Mouse (Mus musculus): ENCODE results near the gene Myl7. TPM values are rescaled to one million over a fixed set of nuclear protein-coding genes. Genes with fewer than 3 reads are reported as not detected.

Gene Myl7
- polyA plus RNA-seq, 1 experiment from 2014 or later = 1.4 TPM

DNA sequence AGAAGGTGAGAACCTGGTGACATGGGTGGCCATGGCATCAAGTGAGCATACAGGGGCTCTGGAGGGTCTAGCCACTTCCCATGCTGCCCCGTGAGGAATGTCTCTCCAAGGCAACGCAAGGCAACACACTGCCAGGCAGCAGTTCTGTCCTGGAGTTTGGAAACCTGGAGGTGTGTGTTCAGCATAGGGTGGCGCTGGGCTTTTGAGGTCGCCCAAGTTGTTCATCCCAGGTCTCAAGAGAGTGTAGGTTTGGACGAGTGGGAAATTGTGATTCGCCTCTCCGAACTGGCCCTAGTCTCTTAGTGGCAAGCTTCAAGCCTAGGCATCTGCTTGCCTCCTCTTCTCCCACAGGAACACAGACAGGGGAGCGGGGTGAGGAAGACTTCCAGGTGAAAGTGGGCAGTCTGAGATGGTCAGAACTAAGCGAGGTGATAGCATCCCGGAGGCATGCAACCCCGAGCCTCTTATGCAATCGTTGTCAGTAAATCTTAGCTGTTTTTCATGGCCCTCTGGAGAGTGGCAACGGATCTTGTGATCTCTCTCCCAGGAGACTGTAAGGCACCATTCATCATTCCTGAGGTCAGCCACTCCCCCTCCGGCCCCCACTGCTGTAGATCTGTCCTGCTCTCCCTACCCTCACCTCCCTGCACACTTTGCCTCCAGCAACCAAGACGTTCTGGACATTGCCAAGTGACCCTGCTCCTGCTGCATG lies 36.0 kb downstream of the Myl7 start:
- Histone ChIP-seq H3K4me2 (replicated peaks) (peak overlapping the region; percentile 84), H3K36me3 (peaks cover 13% of the 10 kb centered on the region), H3K4me1 (peaks cover 35% of the 10 kb centered on the region), H3K27me3 (no peaks in the 10 kb centered on the region), H3K27ac (replicated peaks) (no peak overlapping the region), H3K4me3 (replicated peaks) (peak overlapping the region; percentile 53), H3K9ac (no peak overlapping the region; the same call in 1 of the 2 replicates), H3K9me3 (replicated peaks) (no peaks in the 10 kb centered on the region)
- ATAC-seq (ENCODE audit: insufficient number of reproducible peaks, low FRiP score, low TSS enrichment, low read depth) = no peak
- WGBS = 20% methylated on average over 15 of the region's 15 CpGs

DNA sequence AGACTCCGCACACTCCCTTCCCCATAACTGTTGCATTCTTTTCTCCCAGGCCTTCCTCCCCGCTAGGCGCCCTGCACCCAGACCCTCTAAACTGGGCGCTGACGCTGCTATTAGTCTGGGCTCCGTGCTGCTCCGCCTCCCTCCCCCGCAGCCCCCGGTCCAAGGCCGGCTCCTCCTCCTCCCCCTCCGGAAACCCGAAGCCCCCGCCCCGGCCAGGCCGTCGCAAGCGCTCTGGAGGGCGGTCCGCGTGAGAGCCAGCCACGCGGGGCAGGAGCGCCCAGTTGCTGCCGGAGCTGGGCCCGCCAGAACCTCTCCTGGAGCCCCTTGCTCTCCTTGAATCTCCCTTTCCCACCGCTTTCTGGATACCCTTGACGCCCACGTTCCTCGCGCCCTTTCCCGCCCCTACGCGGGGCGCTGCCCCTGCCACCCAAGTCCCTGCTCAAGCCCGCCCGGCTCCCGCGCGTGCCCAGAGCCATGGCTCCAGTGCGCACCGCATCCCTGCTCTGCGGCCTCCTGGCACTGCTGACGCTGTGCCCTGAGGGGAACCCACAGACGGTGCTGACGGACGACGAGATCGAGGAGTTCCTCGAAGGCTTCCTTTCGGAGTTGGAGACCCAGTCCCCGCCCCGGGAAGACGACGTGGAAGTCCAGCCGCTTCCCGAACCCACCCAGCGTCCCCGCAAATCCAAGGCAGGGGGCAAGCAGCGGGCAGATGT lies 36.7 kb downstream of the Myl7 start, which contains the start of gene Aebp1:
Gene Aebp1, plus strand, starts transcription at position 270 of the 716 bp plus-strand sequence.
- Histone ChIP-seq H3K4me2 (replicated peaks) (peak within 1 kb of the TSS; percentile 84), H3K27me3 (no peaks in the 10 kb centered on the region), H3K9ac (peak within 1 kb of the TSS; percentile 44), H3K27ac (replicated peaks) (no peak within 1 kb of the TSS; the same call in 1 of the 2 replicates), H3K4me3 (replicated peaks) (peak within 1 kb of the TSS; percentile 53), H3K4me1 (peaks cover 33% of the 10 kb centered on the region), H3K36me3 (peaks cover 9% of the 10 kb centered on the region; the same call in 1 of the 2 replicates), H3K9me3 (replicated peaks) (no peaks in the 10 kb centered on the region)
- ATAC-seq (ENCODE audit: insufficient number of reproducible peaks, low FRiP score, low TSS enrichment, low read depth) = peak; percentile 80
- WGBS = 2% methylated on average over 59 of the region's 59 CpGs

DNA sequence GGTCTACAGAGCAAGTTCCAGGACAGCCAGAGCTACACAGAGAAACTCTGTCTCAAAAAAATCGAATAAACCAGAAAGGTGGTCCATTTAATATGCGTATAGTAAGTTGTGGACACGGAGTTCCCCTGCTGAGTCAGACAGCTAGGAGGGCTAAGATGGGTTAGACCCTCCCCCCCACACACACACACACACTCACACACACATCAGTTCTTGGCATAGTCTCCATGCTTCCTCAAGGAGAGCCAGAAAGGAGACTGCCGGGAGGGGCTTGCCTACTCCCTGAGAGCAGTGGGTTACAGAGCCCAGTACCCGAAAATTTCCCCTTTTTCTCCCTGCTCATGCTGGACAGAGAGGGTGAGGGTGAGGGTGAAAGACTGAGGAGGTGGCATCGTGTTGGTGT lies 37.9 kb downstream of the Myl7 start:
- Histone ChIP-seq H3K27me3 (no peaks in the 10 kb centered on the region), H3K36me3 (peaks cover 9% of the 10 kb centered on the region; the same call in 1 of the 2 replicates), H3K4me2 (replicated peaks) (no peak overlapping the region), H3K27ac (replicated peaks) (no peak overlapping the region), H3K9me3 (replicated peaks) (no peaks in the 10 kb centered on the region), H3K4me1 (peaks cover 43% of the 10 kb centered on the region), H3K9ac (no peak overlapping the region), H3K4me3 (replicated peaks) (no peak overlapping the region)
- WGBS = 57% methylated on average over 6 of the region's 6 CpGs
- ATAC-seq (ENCODE audit: insufficient number of reproducible peaks, low FRiP score, low TSS enrichment, low read depth) = no peak

DNA sequence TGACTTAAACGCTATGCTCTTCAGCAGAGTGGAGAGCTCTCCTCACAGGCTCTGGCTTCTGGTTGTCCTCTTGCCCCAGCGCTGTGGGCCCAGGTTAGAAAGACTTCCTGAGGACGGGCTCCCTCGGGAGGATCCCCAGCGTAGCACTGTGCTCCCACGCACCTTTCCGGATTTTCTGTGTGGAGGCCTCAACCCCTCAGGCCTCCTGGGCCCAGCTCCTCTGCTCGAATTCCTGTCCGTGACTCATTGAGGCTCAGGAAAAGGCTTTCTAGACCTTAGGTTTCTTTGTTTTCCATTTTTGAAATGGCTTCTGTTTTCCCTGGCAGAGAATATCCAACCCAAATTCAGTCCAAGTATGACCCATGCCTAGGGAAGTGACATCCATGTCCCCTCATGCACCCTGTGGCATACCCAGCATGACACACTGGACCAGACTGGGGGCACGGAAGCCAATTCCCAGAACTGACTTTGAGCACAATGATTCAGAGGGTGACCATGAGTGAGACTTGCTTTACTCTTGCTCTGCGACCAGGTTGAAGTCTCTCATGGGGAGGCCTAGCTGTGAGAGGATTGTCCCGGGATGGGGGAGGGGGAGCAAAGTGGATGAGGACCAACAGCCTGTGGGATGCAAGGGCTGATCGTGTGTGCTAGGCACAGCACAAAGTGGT lies 38.6 kb downstream of the Myl7 start:
- Histone ChIP-seq H3K4me3 (replicated peaks) (no peak overlapping the region), H3K4me1 (peaks cover 46% of the 10 kb centered on the region), H3K27ac (replicated peaks) (no peak overlapping the region), H3K36me3 (peaks cover 6% of the 10 kb centered on the region; the same call in 1 of the 2 replicates), H3K9ac (no peak overlapping the region), H3K9me3 (replicated peaks) (no peaks in the 10 kb centered on the region), H3K27me3 (no peaks in the 10 kb centered on the region), H3K4me2 (replicated peaks) (no peak overlapping the region)
- no peak for ATAC-seq (ENCODE audit: insufficient number of reproducible peaks, low FRiP score, low TSS enrichment, low read depth)
- WGBS = 79% methylated on average over 13 of the region's 13 CpGs

DNA sequence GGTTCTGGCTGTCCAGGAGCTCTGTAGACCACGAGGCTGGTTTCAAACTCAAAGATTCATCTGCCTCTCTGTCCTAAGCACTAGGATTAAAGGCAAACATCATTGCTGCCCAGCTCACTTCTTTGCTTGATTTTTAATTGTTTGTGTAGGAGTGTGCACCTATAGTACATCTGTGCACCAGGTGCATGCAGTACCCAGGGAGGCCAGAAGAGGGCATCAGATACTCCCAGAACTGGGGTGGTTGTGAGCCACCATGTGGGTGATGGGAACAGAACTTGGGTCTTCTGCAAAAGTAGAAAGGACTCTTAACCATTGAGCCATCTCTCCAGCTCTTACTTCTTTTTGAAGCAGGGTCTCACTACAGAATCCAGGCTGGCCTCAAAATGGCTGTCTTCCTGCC lies 39.9 kb downstream of the Myl7 start:
- no peaks in the 10 kb centered on the region; the same call in 1 of the 2 replicates for H3K36me3 ChIP-seq
- WGBS = 83% methylated on average over 1 of the region's 1 CpGs
- no peak for ATAC-seq (ENCODE audit: insufficient number of reproducible peaks, low FRiP score, low TSS enrichment, low read depth)

DNA sequence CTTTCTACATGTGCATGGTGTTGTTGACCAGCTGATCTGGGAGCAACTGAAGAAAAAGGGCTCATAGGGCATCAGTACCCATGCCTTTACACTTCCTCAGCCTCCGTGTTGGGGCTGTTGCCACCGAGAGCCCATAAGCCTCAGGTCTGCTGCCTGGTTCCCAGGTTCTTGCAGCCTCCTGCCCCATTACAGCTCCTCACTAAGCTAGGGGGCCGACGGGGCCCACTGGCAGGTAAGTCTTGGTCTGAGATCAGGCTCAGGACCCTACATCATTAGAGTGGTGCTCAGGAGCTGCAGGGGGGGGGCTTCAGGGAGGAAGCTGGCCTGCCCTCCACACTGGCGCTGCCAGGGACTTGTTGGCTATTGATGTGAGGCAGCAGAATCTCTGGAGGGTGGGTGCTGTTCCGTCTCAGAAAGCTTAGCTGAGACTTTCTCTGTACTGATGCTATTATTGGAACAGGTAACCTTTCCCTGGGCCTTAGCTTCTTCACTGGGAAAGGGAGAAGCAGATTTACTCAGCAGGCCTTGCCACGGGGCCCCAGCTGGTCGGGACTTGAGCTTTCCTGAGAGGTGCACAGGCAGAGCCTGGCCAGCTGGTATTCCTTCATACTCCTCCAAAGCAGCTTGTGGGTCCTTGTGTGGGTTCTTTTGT lies 42.0 kb downstream of the Myl7 start:
- Histone ChIP-seq H3K4me1 (peaks cover 27% of the 10 kb centered on the region), H3K9me3 (replicated peaks) (no peaks in the 10 kb centered on the region), H3K36me3 (no peaks in the 10 kb centered on the region), H3K4me2 (replicated peaks) (no peak overlapping the region), H3K27ac (replicated peaks) (peak overlapping the region; percentile 75), H3K27me3 (no peaks in the 10 kb centered on the region), H3K4me3 (replicated peaks) (no peak overlapping the region), H3K9ac (no peak overlapping the region)
- 72% methylated on average over 8 of the region's 8 CpGs for WGBS
- ATAC-seq (ENCODE audit: insufficient number of reproducible peaks, low FRiP score, low TSS enrichment, low read depth) = no peak

More for the DNA sequence above, 39.9 kb downstream of the Myl7 start:
- no peaks in the 10 kb centered on the region for H3K9me3 ChIP-seq (replicated peaks)
- no peak overlapping the region for H3K4me2 ChIP-seq (replicated peaks)
- no peak overlapping the region for H3K4me3 ChIP-seq (replicated peaks)
- no peak overlapping the region for H3K9ac ChIP-seq
- peaks cover 46% of the 10 kb centered on the region for H3K4me1 ChIP-seq
- no peak overlapping the region for H3K27ac ChIP-seq (replicated peaks)
- no peaks in the 10 kb centered on the region for H3K27me3 ChIP-seq

DNA sequence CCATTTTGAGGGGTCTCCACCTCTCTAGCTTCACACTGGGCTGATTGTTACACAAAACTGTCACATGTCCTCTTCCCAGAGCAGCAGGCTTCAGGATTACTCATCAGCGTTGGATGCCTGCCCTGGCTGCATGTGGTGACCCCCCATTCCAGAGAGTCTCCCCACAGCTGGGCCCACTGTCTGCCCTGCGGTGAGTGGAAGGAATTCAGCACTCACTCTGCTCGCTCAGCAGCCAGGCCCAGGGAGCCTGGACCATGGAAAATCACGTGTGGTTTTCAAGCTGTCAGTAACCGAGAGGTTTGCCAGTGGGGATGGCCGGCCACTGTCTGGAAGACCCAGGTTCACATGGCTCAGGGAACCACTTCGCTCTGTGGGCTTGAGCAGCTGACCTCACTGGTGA lies 42.7 kb downstream of the Myl7 start:
- Histone ChIP-seq H3K27me3 (no peaks in the 10 kb centered on the region), H3K36me3 (no peaks in the 10 kb centered on the region), H3K4me3 (replicated peaks) (no peak overlapping the region), H3K4me2 (replicated peaks) (no peak overlapping the region), H3K9me3 (replicated peaks) (no peaks in the 10 kb centered on the region), H3K9ac (no peak overlapping the region), H3K4me1 (peaks cover 26% of the 10 kb centered on the region), H3K27ac (replicated peaks) (peak overlapping the region; percentile 75)
- ATAC-seq (ENCODE audit: insufficient number of reproducible peaks, low FRiP score, low TSS enrichment, low read depth) = peak; percentile 85
- 29% methylated on average over 7 of the region's 7 CpGs for WGBS

DNA sequence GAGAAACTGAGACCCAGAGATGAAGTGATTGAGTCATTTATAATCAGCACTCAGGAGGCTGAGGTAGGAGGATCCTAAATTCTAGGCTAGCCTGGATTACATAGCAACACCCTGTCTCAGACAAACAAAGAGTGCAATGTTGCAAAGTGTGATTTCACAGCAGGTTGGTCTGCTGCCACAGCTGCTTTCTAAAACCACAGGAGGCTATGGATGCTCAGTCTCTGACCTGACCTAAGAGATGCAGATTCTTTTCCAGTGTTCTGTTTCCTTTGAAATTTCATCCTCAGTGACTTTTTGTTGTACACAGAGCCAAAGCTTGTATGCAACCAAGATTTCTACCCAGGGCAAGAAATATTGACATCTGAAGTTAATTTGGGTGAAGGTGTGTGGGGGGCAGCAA lies 43.1 kb downstream of the Myl7 start:
- H3K9ac ChIP-seq = no peak overlapping the region

DNA sequence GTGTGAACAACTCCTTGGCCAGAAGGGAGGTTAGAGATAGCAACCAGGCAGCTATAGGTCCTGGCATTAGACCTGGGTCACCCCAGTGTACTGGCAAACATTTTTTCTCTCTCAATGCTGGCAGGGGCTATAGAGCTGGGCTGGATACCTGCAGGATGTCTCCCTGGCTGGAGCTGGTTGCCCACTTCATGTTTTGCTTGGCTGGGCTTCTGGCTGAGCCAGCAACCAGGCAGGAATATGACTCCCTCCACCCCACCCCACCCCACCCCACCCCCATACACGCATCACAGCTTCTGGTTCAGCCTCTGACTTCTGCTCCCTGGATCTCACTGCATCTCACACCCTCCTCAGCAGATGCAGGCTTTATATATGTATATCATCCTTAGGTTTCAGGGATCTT lies 46.3 kb downstream of the Myl7 start:
- 0 out of 2 replicates have a peak overlapping the region, but pooled peaks have one; percentile 2 for H3K27ac ChIP-seq (replicated peaks)
- no peak overlapping the region for H3K9ac ChIP-seq
- no peaks in the 10 kb centered on the region for H3K9me3 ChIP-seq (replicated peaks)
- no peak overlapping the region for H3K4me3 ChIP-seq (replicated peaks)
- no peak for ATAC-seq (ENCODE audit: insufficient number of reproducible peaks, low FRiP score, low TSS enrichment, low read depth)
- H3K36me3 ChIP-seq = no peaks in the 10 kb centered on the region
- H3K4me2 ChIP-seq (replicated peaks) = no peak overlapping the region
- H3K4me1 ChIP-seq = peaks cover 34% of the 10 kb centered on the region
- 29% methylated on average over 1 of the region's 1 CpGs for WGBS
- no peaks in the 10 kb centered on the region for H3K27me3 ChIP-seq

More for the DNA sequence above, 43.1 kb downstream of the Myl7 start:
- H3K9me3 ChIP-seq (replicated peaks) = no peaks in the 10 kb centered on the region
- H3K4me1 ChIP-seq = peaks cover 22% of the 10 kb centered on the region
- peak overlapping the region; percentile 75 for H3K27ac ChIP-seq (replicated peaks)
- no peaks in the 10 kb centered on the region for H3K27me3 ChIP-seq
- no peaks in the 10 kb centered on the region for H3K36me3 ChIP-seq
- H3K4me2 ChIP-seq (replicated peaks) = no peak overlapping the region
- no peak overlapping the region for H3K4me3 ChIP-seq (replicated peaks)
- ATAC-seq (ENCODE audit: insufficient number of reproducible peaks, low FRiP score, low TSS enrichment, low read depth) = no peak

DNA sequence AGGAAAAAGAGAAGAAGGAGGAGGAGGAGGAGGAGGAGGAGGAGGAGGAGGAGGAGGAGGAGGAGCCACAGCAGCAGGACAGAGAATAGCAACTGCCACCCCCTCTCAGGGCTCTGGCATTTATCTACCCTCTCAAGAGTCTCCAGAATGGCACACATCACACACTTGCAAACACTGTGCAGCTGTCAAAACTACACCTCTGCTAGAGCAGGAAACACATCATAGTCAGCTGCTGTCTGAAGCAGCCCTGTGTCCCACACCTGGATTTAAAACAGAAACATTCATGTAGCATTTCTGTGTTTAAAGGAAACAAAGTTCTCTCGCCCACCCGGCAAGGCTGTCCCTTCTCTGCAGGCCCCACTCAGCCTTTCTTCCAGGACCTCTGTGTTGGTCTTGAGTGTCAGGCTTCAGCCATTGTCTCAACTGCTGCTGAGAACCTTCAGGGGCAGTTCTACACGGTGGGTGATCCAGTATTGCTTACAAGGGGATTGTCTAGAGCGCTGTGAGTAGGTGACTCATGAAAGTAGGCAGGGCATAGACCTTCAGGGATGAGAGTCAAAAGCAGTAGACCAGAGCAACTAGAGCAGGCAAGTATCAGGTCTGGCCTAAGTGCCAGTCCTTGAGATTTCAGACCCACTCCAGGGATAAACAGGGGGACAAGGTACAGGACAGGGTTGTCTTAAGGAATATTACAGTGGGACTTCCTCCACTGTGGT lies 47.4 kb downstream of the Myl7 start:
- no peaks in the 10 kb centered on the region for H3K9me3 ChIP-seq (replicated peaks)
- WGBS = 54% methylated on average over 4 of the region's 4 CpGs
- no peak overlapping the region for H3K4me2 ChIP-seq (replicated peaks)
- peaks cover 26% of the 10 kb centered on the region for H3K4me1 ChIP-seq
- no peak overlapping the region for H3K9ac ChIP-seq
- no peak overlapping the region; the same call in 1 of the 2 replicates for H3K27ac ChIP-seq (replicated peaks)
- no peak overlapping the region for H3K4me3 ChIP-seq (replicated peaks)
- ATAC-seq (ENCODE audit: insufficient number of reproducible peaks, low FRiP score, low TSS enrichment, low read depth) = no peak
- no peaks in the 10 kb centered on the region for H3K27me3 ChIP-seq
- H3K36me3 ChIP-seq = no peaks in the 10 kb centered on the region
